Mouse (Mus musculus): ENCODE measurements around the gene Hpca. TPM values are rescaled to one million over a fixed set of nuclear protein-coding genes. Genes with fewer than 3 reads are reported as not detected.

Hpca gene
- polyA plus RNA-seq, 1 experiment from 2014 or later = 0.51 TPM

- WGBS = 94% methylated on average over 9 of the region's 9 CpGs
- Histone ChIP-seq H3K36me3 (ENCODE audit: insufficient read depth, low read length) (peaks cover 39% of the 10 kb centered on the region), H3K27ac (ENCODE audit: low read length) (no peak overlapping the region), H3K9me3 (ENCODE audit: low read length) (no peaks in the 10 kb centered on the region), H3K4me3 (ENCODE audit: low read depth, low read length) (no peak overlapping the region), H3K27me3 (replicated peaks; ENCODE audit: insufficient read depth, low read length) (no peaks in the 10 kb centered on the region), H3K4me1 (ENCODE audit: insufficient read depth, low read depth, low read length) (no peaks in the 10 kb centered on the region), H3K9ac (replicated peaks; ENCODE audit: low read depth) (no peak overlapping the region), H3K4me2 (replicated peaks; ENCODE audit: low read depth, low read length) (no peak overlapping the region)
- ATAC-seq (no peak), DNase-seq (ENCODE audit: low spot score) (no peak)
- TF ChIP-seq EP300 (IDR thresholded peaks at IDR 0.05) (no peak), CTCF (IDR thresholded peaks at IDR 0.05) (no peak)
Observed at GRCm38 (mm10) chr4:129079126-129079525, 42.7 kb downstream of the Hpca start.

- TF ChIP-seq CTCF (IDR thresholded peaks at IDR 0.05) (no peak), EP300 (IDR thresholded peaks at IDR 0.05) (no peak)
- H3K27ac ChIP-seq (ENCODE audit: low read length) = no peak overlapping the region
- peaks cover 7% of the 10 kb centered on the region; the same call in 1 of the 2 replicates for H3K36me3 ChIP-seq (ENCODE audit: insufficient read depth, low read length)
- ATAC-seq = no peak
- no peak overlapping the region for H3K4me2 ChIP-seq (replicated peaks; ENCODE audit: low read depth, low read length)
- no peaks in the 10 kb centered on the region for H3K9me3 ChIP-seq (ENCODE audit: low read length)
- no peaks in the 10 kb centered on the region for H3K4me1 ChIP-seq (ENCODE audit: insufficient read depth, low read depth, low read length)
- no peak overlapping the region for H3K4me3 ChIP-seq (ENCODE audit: low read depth, low read length)
- 80% methylated on average over 4 of the region's 4 CpGs for WGBS
- no peak for DNase-seq (ENCODE audit: low spot score)
- H3K27me3 ChIP-seq (replicated peaks; ENCODE audit: insufficient read depth, low read length) = no peaks in the 10 kb centered on the region
- H3K9ac ChIP-seq (replicated peaks; ENCODE audit: low read depth) = no peak overlapping the region
Observed at GRCm38 (mm10) chr4:129068848-129069247, 53.0 kb downstream of the Hpca start.

GRCm38 (mm10) chr4:129067638-129068415 lies 54.0 kb downstream of the Hpca start:
- Histone ChIP-seq H3K27ac (ENCODE audit: low read length) (no peak overlapping the region), H3K27me3 (replicated peaks; ENCODE audit: insufficient read depth, low read length) (no peaks in the 10 kb centered on the region), H3K9ac (replicated peaks; ENCODE audit: low read depth) (no peak overlapping the region), H3K9me3 (ENCODE audit: low read length) (no peaks in the 10 kb centered on the region), H3K4me3 (ENCODE audit: low read depth, low read length) (no peak overlapping the region), H3K4me1 (ENCODE audit: insufficient read depth, low read depth, low read length) (no peaks in the 10 kb centered on the region), H3K36me3 (ENCODE audit: insufficient read depth, low read length) (no peaks in the 10 kb centered on the region), H3K4me2 (replicated peaks; ENCODE audit: low read depth, low read length) (no peak overlapping the region)
- ATAC-seq (no peak), DNase-seq (ENCODE audit: low spot score) (no peak)
- TF ChIP-seq EP300 (IDR thresholded peaks at IDR 0.05) (no peak), CTCF (IDR thresholded peaks at IDR 0.05) (peak; percentile 7; the same call in 1 of the 2 replicates)
- 75% methylated on average over 5 of the region's 5 CpGs for WGBS

- TF ChIP-seq CTCF (IDR thresholded peaks at IDR 0.05) (no peak), EP300 (IDR thresholded peaks at IDR 0.05) (no peak)
- H3K9ac ChIP-seq (replicated peaks; ENCODE audit: low read depth) = no peak overlapping the region
- no peaks in the 10 kb centered on the region for H3K36me3 ChIP-seq (ENCODE audit: insufficient read depth, low read length)
- no peaks in the 10 kb centered on the region for H3K9me3 ChIP-seq (ENCODE audit: low read length)
- DNase-seq (ENCODE audit: low spot score) (no peak), ATAC-seq (no peak)
- no peak overlapping the region for H3K4me3 ChIP-seq (ENCODE audit: low read depth, low read length)
- H3K4me2 ChIP-seq (replicated peaks; ENCODE audit: low read depth, low read length) = no peak overlapping the region
- H3K27ac ChIP-seq (ENCODE audit: low read length) = no peak overlapping the region
- no peaks in the 10 kb centered on the region for H3K4me1 ChIP-seq (ENCODE audit: insufficient read depth, low read depth, low read length)
- H3K27me3 ChIP-seq (replicated peaks; ENCODE audit: insufficient read depth, low read length) = no peaks in the 10 kb centered on the region
Observed at GRCm38 (mm10) chr4:129065688-129066236, 56.1 kb downstream of the Hpca start.

GRCm38 (mm10) chr4:129062281-129063075 lies 59.4 kb downstream of the Hpca start:
- DNase-seq (ENCODE audit: low spot score) = no peak
- Histone ChIP-seq H3K27ac (ENCODE audit: low read length) (no peak overlapping the region), H3K9ac (replicated peaks; ENCODE audit: low read depth) (no peak overlapping the region), H3K9me3 (ENCODE audit: low read length) (no peaks in the 10 kb centered on the region), H3K4me1 (ENCODE audit: insufficient read depth, low read depth, low read length) (peaks cover 7% of the 10 kb centered on the region; the same call in 1 of the 2 replicates), H3K4me3 (ENCODE audit: low read depth, low read length) (no peak overlapping the region), H3K4me2 (replicated peaks; ENCODE audit: low read depth, low read length) (no peak overlapping the region), H3K36me3 (ENCODE audit: insufficient read depth, low read length) (no peaks in the 10 kb centered on the region), H3K27me3 (replicated peaks; ENCODE audit: insufficient read depth, low read length) (no peaks in the 10 kb centered on the region)
- TF ChIP-seq CTCF (IDR thresholded peaks at IDR 0.05) = peak; percentile 42
- TF ChIP-seq EP300 (IDR thresholded peaks at IDR 0.05) = no peak
- no peak for ATAC-seq
- WGBS = 57% methylated on average over 3 of the region's 3 CpGs

Other genes with a start within 250 kb of the Hpca start
- 2.5 and 3.3 TPM in 2 replicates for gene Trim62, start 238.5 kb downstream of the Hpca start, polyA plus RNA-seq (2015; fragmentation: Nextera tagmentation; extraction: Ambion mirVana)
- gene Azin2, start 159.6 kb downstream of the Hpca start, polyA plus RNA-seq (2015; fragmentation: Nextera tagmentation; extraction: Ambion mirVana) = 39.0 and 42.2 TPM in 2 replicates
- 85.7 and 89.7 TPM in 2 replicates for gene Ak2, start 130.1 kb downstream of the Hpca start, polyA plus RNA-seq (2015; fragmentation: Nextera tagmentation; extraction: Ambion mirVana)
- gene Rnf19b, start 63.8 kb downstream of the Hpca start, polyA plus RNA-seq (2015; fragmentation: Nextera tagmentation; extraction: Ambion mirVana) = 10.9 and 11.7 TPM in 2 replicates
- 2.4 and 2.9 TPM in 2 replicates for gene Tmem54, start 16.5 kb downstream of the Hpca start, polyA plus RNA-seq (2015; fragmentation: Nextera tagmentation; extraction: Ambion mirVana)
- gene Fndc5, start 15.0 kb upstream of the Hpca start, polyA plus RNA-seq (2015; fragmentation: Nextera tagmentation; extraction: Ambion mirVana) = 7.6 and 9.7 TPM in 2 replicates
- gene S100pbp, start 67.7 kb upstream of the Hpca start, polyA plus RNA-seq (2015; fragmentation: Nextera tagmentation; extraction: Ambion mirVana) = 7.3 and 7.5 TPM in 2 replicates
- gene Yars, start 67.7 kb upstream of the Hpca start, polyA plus RNA-seq (2015; fragmentation: Nextera tagmentation; extraction: Ambion mirVana) = 26.4 and 27.1 TPM in 2 replicates
- gene C77080, start 139.4 kb upstream of the Hpca start, polyA plus RNA-seq (2015; fragmentation: Nextera tagmentation; extraction: Ambion mirVana) = 6.7 and 7.9 TPM in 2 replicates
- 0.80 and 0.98 TPM in 2 replicates for gene Sync, start 165.6 kb upstream of the Hpca start, polyA plus RNA-seq (2015; fragmentation: Nextera tagmentation; extraction: Ambion mirVana)
- 159 and 182 TPM in 2 replicates for gene Rbbp4, start 213.3 kb upstream of the Hpca start, polyA plus RNA-seq (2015; fragmentation: Nextera tagmentation; extraction: Ambion mirVana)
- 32.3 and 36.5 TPM in 2 replicates for gene Zbtb8os, start 213.7 kb upstream of the Hpca start, polyA plus RNA-seq (2015; fragmentation: Nextera tagmentation; extraction: Ambion mirVana)